Mouse (Mus musculus): Measurements from ENCODE around the gene Cdc42ep1. TPM values are rescaled to one million over a fixed set of nuclear protein-coding genes. Genes with fewer than 3 reads are reported as not detected.

Cdc42ep1 gene
- polyA plus RNA-seq, 1 experiment, result 0.36 TPM

- H3K4me3 ChIP-seq (ENCODE audit: insufficient read depth, low read length), result no peak overlapping the region
- peaks cover 19% of the 10 kb centered on the region for H3K4me1 ChIP-seq (ENCODE audit: control insufficient read depth, insufficient read depth, low read length)
- H3K27ac ChIP-seq (ENCODE audit: insufficient read depth, low read depth, low read length), result 0 out of 2 replicates have a peak overlapping the region, but pooled peaks have one; percentile 40
- TF ChIP-seq CTCF (IDR thresholded peaks at IDR 0.05; ENCODE audit: low read depth, low read length) (no peak), POLR2A (IDR thresholded peaks at IDR 0.05; ENCODE audit: borderline replicate concordance, low read depth, low read length) (no peak)
These were observed 33.1 kb downstream of the Cdc42ep1 start for GRCm38 (mm10) chr15:78875537-78875936.

DNA sequence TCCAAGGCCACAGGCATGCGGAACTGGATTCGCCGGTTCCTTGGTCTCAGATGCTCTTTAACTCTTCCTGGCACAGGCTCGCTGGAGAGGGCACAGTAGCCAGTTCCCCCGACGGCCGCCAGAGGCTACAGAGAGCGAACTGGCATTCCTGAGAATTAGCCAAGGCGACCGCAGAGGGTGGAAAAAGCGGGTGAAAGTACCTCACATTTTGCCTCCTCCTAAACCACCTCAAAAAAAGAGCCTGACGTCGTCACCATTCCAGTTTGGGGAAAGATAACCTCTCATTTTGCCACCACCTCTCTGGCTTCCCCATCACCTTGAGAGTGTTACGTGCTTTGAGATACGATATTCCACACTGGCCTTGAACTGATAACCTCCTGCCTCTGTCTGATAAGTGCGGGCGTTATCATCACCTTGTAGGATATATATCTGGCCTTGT is 33.9 kb downstream of the Cdc42ep1 start:
- Histone ChIP-seq H3K4me3 (ENCODE audit: insufficient read depth, low read length) (peak overlapping the region; percentile 65), H3K4me1 (ENCODE audit: control insufficient read depth, insufficient read depth, low read length) (peaks cover 22% of the 10 kb centered on the region), H3K27ac (ENCODE audit: insufficient read depth, low read depth, low read length) (peak overlapping the region; percentile 90)

GRCm38 (mm10) chr15:78876991-78877809 is 34.8 kb downstream of the Cdc42ep1 start, which contains the start of gene Gga1:
TSS of gene Gga1 (plus strand) at chr15:78877190.
- peak within 1 kb of the TSS; percentile 90 for H3K27ac ChIP-seq (ENCODE audit: insufficient read depth, low read depth, low read length)
- H3K4me1 ChIP-seq (ENCODE audit: control insufficient read depth, insufficient read depth, low read length), result peaks cover 22% of the 10 kb centered on the region
- TF ChIP-seq POLR2A (IDR thresholded peaks at IDR 0.05; ENCODE audit: borderline replicate concordance, low read depth, low read length), result no peak
- TF ChIP-seq CTCF (IDR thresholded peaks at IDR 0.05; ENCODE audit: low read depth, low read length), result no peak
- H3K4me3 ChIP-seq (ENCODE audit: insufficient read depth, low read length), result peak within 1 kb of the TSS; percentile 65

More for the DNA sequence above, 33.9 kb downstream of the Cdc42ep1 start:
- no peak for TF ChIP-seq POLR2A (IDR thresholded peaks at IDR 0.05; ENCODE audit: borderline replicate concordance, low read depth, low read length)
- peak; percentile 46; the same call in 1 of the 2 replicates for TF ChIP-seq CTCF (IDR thresholded peaks at IDR 0.05; ENCODE audit: low read depth, low read length)

- peaks cover 22% of the 10 kb centered on the region for H3K4me1 ChIP-seq (ENCODE audit: control insufficient read depth, insufficient read depth, low read length)
- H3K4me3 ChIP-seq (ENCODE audit: insufficient read depth, low read length), result peak overlapping the region; percentile 65
- peak overlapping the region; percentile 90 for H3K27ac ChIP-seq (ENCODE audit: insufficient read depth, low read depth, low read length)
- TF ChIP-seq POLR2A (IDR thresholded peaks at IDR 0.05; ENCODE audit: borderline replicate concordance, low read depth, low read length) (no peak), CTCF (IDR thresholded peaks at IDR 0.05; ENCODE audit: low read depth, low read length) (0 out of 2 replicates have a peak, but pooled peaks have one; percentile 9)
These were observed 35.5 kb downstream of the Cdc42ep1 start for GRCm38 (mm10) chr15:78877810-78878390.

- H3K4me1 ChIP-seq (ENCODE audit: control insufficient read depth, insufficient read depth, low read length), result peaks cover 22% of the 10 kb centered on the region
- H3K27ac ChIP-seq (ENCODE audit: insufficient read depth, low read depth, low read length), result peak overlapping the region; percentile 91
- peak overlapping the region; percentile 41 for H3K4me3 ChIP-seq (ENCODE audit: insufficient read depth, low read length)
These were observed 36.5 kb downstream of the Cdc42ep1 start for GRCm38 (mm10) chr15:78878792-78879516.

DNA sequence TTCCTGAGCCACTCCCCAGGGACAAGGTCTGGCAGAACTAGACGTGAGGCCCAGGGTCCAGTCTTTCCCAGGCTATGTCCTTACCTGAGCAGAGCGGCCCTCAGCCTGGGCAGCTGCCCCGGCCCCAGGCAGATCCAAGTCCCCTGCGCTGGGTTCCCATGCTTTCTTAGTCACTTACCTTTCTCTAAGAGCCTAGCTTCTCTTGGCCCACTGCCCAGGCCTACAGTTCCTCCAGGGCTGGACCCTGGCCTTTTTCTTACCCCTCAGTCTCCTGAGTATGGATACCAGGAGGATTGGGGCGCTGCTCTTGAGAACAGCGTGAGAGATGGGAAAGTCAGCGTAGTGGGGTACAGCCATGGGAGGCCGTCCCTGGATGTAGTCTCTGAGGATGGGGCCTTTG is 38.0 kb downstream of the Cdc42ep1 start:
- H3K4me1 ChIP-seq (ENCODE audit: control insufficient read depth, insufficient read depth, low read length), result peaks cover 22% of the 10 kb centered on the region
- H3K4me3 ChIP-seq (ENCODE audit: insufficient read depth, low read length), result no peak overlapping the region
- TF ChIP-seq POLR2A (IDR thresholded peaks at IDR 0.05; ENCODE audit: borderline replicate concordance, low read depth, low read length) (no peak), CTCF (IDR thresholded peaks at IDR 0.05; ENCODE audit: low read depth, low read length) (no peak)
- H3K27ac ChIP-seq (ENCODE audit: insufficient read depth, low read depth, low read length), result no peak overlapping the region

DNA sequence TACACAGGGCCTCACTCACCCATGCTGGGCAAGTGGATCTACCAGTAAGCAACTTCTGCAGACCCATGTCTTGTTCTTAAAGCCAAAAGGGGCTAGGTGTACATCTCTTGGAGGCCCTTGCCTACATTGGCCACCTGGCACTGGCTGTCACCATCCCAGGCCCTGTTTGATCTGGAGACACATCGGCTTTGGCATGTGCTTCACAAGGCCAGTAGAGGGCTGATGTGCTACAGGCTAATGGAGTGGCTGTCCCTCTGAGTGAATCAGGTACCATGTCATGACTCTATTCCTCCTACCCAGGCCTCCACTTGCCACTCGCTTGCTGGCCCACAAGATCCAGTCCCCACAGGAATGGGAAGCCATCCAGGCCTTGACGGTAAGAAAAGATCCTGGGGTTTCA is 39.4 kb downstream of the Cdc42ep1 start:
- no peak for TF ChIP-seq CTCF (IDR thresholded peaks at IDR 0.05; ENCODE audit: low read depth, low read length)
- no peak for TF ChIP-seq POLR2A (IDR thresholded peaks at IDR 0.05; ENCODE audit: borderline replicate concordance, low read depth, low read length)
- H3K27ac ChIP-seq (ENCODE audit: insufficient read depth, low read depth, low read length), result no peak overlapping the region

DNA sequence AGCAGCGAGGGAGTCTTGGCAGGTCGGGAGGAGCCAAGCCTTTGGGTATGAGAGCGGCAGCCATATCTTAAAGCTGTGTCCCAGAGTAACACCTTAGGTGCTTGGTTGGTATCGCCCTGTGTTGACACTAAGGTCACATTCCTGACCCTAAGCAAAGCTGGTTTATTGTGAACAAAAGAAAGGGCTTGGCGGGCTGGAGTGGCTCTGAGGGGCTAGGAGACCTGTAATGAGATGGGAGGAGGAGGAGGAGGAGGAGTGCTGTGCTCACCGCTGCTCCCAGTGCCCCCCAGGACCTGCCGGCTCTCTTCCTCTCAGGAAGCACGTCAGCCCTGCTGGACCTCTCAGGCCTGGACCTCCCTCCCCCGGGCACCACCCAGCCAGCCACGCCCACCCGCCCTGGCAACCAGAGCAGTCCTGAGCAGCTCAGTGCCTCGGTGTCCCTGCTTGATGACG is 47.0 kb downstream of the Cdc42ep1 start:
- peaks cover 10% of the 10 kb centered on the region for H3K4me1 ChIP-seq (ENCODE audit: control insufficient read depth, insufficient read depth, low read length)

More for the DNA sequence above, 39.4 kb downstream of the Cdc42ep1 start:
- peaks cover 16% of the 10 kb centered on the region for H3K4me1 ChIP-seq (ENCODE audit: control insufficient read depth, insufficient read depth, low read length)
- H3K4me3 ChIP-seq (ENCODE audit: insufficient read depth, low read length), result no peak overlapping the region

GRCm38 (mm10) chr15:78892440-78892839 is 50.0 kb downstream of the Cdc42ep1 start:
- no peak overlapping the region for H3K4me3 ChIP-seq (ENCODE audit: insufficient read depth, low read length)
- H3K27ac ChIP-seq (ENCODE audit: insufficient read depth, low read depth, low read length), result no peak overlapping the region
- TF ChIP-seq CTCF (IDR thresholded peaks at IDR 0.05; ENCODE audit: low read depth, low read length) (no peak), POLR2A (IDR thresholded peaks at IDR 0.05; ENCODE audit: borderline replicate concordance, low read depth, low read length) (no peak)
- peaks cover 32% of the 10 kb centered on the region for H3K4me1 ChIP-seq (ENCODE audit: control insufficient read depth, insufficient read depth, low read length)

More for the DNA sequence above, 47.0 kb downstream of the Cdc42ep1 start:
- TF ChIP-seq POLR2A (IDR thresholded peaks at IDR 0.05; ENCODE audit: borderline replicate concordance, low read depth, low read length) (no peak), CTCF (IDR thresholded peaks at IDR 0.05; ENCODE audit: low read depth, low read length) (no peak)
- Histone ChIP-seq H3K4me3 (ENCODE audit: insufficient read depth, low read length) (no peak overlapping the region), H3K27ac (ENCODE audit: insufficient read depth, low read depth, low read length) (no peak overlapping the region)
